Mouse (Mus musculus): ENCODE data around the gene Dpp8. TPM values are rescaled to one million over a fixed set of nuclear protein-coding genes. Genes with fewer than 3 reads are reported as not detected.
A peak's percentile ranks its signal among the peaks of the same experiment; 100 is the strongest.

The Dpp8 gene
- total RNA-seq, 2 experiments from 2014 or later = 150 to 161 TPM

DNA sequence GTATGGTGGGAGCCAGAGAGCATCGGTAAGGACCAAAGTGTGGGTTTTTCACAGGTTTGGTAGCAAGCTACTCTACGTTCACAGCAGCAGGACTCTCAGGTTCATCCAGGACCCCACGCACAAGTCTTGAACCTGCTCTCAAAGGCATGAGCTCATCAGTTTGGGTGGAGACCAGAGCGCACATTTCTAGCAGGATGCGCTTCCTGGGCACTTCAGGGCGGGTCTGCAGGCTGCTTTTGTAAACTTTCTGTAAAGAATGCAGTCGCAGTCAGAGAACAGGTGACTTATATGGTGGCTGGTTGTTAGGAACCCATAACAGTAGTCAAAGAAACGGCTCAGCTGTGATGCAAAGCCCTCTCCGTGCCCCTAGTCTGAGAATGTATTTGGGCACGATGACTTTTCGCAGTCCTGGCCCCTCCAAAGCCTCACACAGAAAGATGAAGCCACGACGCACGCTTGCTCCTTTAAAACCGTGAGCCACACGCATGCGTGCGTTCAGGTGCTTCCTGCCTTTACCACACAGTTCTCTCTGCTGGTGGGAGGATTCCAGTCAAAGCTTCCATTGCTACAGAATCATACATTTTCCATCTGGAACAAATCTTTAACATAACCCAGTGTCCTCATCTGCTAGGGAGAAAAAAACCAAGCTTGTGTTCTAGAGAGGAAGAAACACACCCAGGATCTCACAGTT is 51.0 kb downstream of the Dpp8 start:
- DNase-seq (ENCODE audit: extremely low spot score in 1 of 2, low spot score in 1 of 2) = no peak

DNA sequence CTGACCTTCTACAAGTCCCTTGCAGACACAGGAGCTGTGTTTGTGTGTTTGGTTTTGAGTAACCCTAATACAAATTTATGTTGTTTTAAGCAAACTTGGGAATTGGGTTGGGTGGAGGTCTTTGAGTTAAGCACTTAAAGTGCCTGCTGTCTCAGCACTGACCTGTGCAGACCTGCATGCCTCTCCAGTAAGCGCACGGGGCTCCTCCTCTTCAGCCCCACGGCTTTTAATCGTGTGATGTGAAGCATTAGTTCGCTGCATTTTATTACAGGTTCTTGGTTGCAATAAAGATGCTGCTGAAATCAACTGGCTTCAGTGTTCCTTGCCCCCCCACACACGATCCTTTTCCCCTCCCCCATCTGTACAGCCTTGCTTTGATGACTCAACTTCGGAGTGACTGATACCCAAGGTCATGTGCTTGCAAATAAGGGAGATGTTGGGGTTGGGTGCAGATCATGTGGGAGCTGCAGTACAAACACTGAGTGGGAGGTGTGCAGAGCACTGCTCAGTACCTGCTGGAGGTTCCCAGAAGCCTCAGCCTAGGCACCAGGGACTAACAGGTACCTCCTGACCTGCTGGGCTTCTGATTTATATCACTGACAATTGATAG is 52.1 kb downstream of the Dpp8 start:
- no peak for DNase-seq (ENCODE audit: extremely low spot score in 1 of 2, low spot score in 1 of 2)

DNA sequence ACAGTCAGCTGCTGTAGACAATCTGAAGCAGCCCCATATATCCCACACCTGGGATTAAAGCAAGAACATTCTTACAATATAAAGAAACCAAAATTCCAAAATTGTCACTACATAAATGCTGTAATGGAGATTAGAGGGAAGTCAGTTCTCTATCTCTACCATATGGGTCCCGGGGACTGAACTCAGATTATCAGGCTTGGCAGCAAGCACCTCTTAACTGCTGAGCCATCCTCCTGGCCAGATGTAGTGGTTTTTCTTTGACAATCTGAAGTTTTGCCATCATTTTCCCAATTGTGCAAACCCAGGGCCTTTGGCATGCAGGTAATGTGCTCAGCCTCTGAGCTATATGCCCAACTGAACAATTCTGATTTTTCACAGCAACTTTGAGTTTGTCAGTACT is 53.1 kb downstream of the Dpp8 start:
- DNase-seq (ENCODE audit: extremely low spot score in 1 of 2, low spot score in 1 of 2) = no peak

DNA sequence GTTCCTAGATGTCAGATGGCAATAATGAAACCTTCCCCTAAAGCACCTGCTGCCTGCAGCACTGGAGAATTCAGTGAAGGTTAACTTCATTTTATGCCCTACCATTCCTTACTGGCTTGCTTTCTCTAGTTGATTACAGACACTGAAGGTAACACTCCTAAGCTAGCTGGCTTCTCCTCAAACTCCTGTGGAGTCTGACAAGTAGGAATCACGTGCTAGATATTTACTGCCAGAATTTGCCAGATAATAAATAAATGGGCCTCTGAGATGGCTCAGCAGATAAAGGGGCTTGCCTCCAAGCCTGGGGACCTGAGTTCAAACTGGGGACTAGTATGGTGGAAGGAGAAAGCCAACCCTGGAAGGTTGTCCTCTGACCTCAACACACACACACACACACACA is 54.6 kb downstream of the Dpp8 start:
- no peak for DNase-seq (ENCODE audit: extremely low spot score in 1 of 2, low spot score in 1 of 2)

DNA sequence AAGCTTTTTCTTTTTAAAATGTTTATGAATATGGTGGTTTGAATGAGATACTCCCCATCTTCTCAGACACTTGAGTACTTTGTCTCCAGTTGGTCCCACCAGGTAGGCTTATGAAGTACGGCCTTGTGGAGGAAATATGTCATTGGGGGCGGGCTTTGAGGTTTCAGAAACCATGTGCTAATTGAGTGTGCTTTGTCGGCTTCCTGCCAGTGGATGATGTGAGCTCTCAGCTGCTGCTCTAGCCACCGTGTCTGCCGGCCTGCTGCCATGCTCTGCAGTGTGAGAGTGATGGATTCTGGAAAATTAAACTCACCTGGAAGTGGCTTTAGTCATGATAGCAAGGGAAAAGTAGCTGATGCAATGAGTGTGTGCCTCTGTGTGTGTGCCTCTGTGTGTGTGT is 55.3 kb downstream of the Dpp8 start:
- no peak for DNase-seq (ENCODE audit: extremely low spot score in 1 of 2, low spot score in 1 of 2)

DNA sequence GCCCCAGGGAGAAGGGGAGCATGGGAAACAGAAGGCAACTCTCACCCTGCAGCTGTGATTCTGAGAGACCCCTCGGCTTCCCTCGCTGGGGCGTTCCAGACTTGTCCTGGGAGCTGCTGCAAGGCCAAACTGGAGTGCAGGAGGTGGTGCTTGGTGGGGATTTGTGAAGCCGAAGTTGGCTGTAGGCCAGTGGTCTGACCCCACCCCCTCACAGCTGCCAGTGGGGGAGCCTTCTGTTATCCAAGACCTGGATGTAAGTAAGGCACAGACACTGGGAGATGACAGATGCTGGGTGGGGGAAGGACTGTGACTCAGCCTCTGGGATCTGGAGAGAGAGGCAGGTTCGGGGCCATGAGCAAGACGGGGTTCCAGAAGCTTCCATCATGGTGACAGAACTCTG is 62.0 kb downstream of the Dpp8 start:
- DNase-seq (ENCODE audit: extremely low spot score in 1 of 2, low spot score in 1 of 2) = peak in 1 of 2 experiments; percentile 40

DNA sequence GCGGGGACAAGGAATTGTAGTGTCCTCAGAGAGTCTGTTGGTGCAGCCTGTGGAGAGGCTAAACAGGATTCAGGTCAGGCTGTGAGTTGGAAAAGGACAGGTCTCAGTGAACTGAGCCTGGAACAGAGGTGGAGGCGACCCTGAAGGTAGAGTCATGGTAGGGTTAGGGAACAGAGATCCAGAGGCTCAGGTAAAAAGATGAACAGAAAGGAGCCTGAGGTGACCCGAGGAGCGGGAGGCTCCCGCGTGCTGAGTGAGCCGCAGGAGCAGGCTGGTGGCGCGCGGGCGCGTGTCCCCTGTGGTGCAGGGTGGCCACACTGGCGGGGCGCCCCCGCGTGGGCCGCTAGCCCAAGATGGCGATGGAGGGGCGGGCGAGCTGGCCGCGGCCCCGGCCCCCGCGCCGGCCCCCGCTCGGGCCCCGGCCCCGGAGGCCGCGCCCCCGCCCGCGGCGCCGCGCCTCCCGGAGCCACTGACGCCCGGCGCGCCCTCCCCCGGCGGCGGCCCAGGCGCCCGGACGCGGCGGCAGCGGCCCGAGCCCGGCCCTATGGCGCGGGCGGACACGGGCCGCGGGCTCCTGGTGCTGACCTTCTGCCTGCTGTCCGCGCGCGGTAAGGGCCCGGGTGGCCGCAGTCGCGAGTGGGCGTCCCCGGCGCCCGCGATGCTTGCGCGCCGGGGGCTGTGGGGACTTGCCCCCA is 68.9 kb downstream of the Dpp8 start, which contains the start of gene Igdcc4:
Gene Igdcc4 (plus strand): TSS at position 496 of the 695 bp plus-strand sequence.
- peak in 1 of 2 experiments; percentile 38 for DNase-seq (ENCODE audit: extremely low spot score in 1 of 2, low spot score in 1 of 2)

DNA sequence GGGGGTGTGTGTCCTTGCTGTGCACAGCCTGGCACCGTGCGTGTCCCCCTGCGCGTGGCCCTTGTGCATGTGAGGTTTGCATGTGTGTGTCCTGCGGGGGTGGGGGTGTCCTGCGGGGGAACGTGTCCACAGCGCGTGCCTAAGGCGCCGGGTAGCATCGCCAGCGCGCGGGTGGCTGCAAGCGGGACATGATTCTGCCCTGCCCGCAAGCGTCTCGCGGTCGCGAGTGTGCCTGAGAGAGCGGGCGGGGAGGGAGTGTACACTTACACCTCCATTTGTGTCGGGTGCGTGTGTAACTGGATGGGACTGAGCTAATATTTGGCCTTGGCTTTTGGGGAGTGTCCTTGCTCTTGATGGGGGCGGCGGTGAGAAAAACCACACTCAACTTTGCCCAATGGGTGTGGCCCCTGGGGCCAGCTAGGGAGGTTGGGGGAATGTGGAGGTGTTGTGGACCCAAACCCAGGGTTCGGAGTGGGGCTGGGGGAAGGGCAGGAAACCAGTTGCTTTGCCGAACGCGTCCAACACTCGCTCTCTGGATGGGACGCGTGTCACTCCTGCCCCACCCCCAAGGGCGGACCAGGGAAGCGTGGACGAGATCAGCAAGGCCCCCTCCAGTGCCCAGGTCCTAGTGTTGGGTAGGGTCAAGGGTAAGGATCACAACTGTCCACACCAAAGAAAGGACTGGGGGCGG is 69.6 kb downstream of the Dpp8 start:
- peak; percentile 31 to 36 for DNase-seq (ENCODE audit: extremely low spot score in 1 of 2, low spot score in 1 of 2)

DNA sequence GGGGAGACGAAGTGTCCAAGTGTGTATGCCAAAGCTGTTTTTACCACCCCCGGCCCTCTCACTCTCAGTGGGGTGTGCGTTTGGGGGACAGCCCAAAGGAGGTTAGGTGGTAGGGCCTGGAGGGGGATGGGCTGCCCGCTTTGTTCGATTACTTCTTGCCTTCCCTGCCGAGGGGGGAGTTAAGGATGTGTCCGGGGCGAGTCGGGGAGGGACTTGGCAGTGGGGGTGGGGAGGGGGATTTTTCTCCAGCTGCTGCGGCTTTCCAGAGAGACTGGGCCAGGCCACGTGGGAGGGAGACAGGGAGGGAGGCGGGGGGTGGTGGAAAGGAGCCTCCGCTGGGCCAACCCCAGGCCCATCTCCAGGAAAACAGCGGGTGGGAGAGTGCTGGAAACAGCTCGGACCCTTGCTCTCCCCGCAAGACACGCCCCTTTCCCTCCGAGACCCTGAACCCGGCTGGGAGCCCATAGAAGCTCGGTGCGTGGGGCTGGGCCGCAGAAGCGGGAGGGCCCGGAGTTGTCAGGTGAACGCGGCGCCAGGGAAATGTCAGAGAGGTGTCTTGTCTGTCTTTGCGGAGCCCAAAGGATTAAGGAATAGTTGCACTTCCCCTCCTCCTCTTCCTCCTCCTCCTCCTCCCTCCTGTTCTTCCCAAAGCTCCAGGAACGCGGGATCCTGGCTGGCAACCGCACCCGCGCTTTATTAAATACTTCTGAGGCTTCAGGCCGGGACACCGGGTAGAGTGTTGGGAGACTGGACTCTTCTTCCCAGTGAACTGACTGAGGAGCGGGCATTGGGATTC is 70.4 kb downstream of the Dpp8 start:
- DNase-seq (ENCODE audit: extremely low spot score in 1 of 2, low spot score in 1 of 2) = peak in 1 of 2 experiments; percentile 25

DNA sequence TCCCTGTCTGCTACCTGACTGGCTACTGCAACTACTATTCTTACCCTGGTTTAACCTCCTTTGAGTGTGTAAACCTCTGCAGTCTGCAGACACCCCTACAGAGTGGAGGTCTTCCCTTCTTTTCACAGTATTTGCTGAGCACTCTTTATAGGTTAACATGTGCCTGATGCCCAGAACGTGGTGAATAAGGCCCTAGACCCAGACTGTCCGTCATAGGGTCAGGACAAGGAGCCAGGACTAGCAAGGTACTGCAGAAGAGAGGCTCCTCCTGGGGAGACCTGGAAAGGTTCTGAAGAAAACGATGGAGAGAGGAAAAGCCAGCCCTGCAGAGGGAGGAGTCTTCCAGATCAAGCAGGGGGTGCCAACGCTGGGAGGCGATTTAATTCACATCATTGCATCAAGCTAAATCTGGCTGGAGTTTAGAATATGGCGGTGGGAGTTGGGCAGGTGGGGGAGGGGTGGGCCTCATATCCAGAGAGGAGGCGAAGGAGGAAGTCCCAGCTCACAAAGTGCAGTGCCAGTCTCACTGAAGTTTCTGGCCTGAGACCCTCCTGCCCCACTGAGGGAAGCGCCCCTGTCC is 71.0 kb downstream of the Dpp8 start:
- no peak for DNase-seq (ENCODE audit: extremely low spot score in 1 of 2, low spot score in 1 of 2)

DNA sequence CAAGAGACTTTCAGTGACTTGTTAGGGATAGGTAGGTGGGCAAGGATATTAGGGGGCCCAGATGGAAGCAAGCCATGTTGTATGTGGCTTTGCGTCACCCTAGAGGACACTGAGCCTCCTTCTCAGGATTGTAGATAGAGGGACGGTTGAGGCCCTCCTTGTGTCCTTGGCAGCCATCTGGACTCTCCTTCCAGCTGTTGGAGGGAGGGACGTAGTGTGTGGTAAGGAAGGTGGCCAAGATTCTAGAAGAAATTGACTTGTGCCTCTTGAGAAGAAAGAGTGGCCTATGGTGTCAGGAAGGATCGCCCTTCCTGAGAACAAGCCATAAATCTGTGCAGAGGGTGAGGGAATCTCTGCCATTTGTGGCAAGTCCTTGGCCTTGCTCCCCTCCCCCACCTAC is 74.6 kb downstream of the Dpp8 start:
- DNase-seq (ENCODE audit: extremely low spot score in 1 of 2, low spot score in 1 of 2) = no peak

DNA sequence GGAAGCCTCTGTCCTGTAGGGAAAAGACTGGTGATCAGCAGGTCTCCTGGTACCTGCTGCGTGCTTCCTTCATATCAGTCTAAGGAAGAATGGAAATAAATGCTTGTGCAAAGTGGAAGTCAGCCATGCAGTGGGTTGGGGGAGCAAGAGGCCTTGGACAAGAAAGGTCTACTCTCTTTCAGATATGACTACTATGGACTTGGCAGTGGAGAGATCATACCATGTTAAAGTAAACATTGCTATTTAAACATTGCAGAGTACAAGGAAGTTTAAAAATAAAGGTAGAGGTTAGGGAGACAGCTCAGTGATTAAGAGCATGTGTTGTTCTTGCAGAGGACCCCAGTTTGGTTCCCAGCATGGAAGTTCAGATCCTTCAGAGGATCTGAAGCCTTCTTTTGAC is 75.7 kb downstream of the Dpp8 start:
- DNase-seq (ENCODE audit: extremely low spot score in 1 of 2, low spot score in 1 of 2) = no peak

DNA sequence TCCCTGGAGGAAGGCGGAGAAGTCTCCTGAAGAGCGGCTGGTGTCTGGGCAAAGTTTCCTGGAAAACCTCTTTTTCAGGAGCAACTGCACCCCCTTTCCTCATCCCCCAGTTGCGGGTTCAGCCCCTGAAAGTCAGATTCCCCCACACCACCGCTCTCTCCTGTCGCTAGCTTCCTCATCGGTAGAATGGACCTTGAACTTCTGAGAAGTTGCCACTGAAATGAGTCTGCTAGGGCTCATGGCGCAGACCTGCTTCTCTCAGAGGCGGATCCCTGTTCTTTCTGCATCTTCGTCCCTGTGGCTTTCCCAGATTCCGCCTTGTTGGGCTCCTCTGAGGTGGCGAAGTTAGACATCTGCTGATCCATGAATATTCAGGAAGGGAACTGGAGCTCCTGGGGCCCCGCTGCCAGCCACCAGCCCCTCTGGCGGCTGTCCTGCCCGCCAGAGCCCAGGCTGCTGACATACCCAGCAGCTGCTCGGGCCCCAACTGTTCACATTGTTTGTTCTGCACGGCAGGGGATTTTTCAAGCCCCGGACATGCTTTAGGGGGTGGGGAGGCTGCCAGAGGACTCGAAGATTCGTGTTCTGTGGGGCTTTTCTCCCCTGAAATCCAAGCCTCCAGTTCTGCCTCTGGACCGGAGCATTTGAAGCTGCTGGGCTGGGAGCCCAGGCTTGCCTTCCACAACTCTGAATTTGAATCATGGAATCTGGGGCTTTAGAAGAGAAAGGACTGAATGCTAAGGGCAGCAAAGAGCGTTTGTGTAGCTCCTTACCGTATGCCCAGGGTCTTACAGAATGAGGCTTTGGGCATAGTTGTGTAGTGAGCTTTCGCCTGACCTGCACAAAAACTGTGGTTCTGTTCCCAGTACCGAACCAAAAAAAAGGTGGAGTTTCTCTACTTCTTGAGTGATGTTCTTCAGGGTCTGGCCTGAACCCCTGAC is 77.2 kb downstream of the Dpp8 start:
- peak in 1 of 2 experiments; percentile 29 for DNase-seq (ENCODE audit: extremely low spot score in 1 of 2, low spot score in 1 of 2)

DNA sequence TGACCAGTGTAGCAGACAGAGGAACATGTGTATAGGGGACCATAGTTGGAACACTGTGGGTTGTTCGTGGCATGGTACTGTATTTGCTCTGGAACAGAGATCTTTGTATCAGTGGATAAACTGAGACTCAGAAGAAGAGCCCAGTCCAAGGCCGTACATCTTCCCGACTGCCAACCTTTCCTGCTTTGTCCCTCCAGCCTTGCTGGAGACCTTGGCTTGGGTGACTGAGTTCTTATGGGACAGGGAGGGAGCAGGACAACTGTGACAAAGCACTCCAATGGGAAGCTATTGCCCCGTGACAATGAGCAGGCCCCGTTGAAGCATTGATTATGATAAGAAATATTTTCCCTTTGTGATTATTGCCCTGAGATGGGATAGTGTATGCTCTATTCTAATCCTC is 79.5 kb downstream of the Dpp8 start:
- no peak for DNase-seq (ENCODE audit: extremely low spot score in 1 of 2, low spot score in 1 of 2)

DNA sequence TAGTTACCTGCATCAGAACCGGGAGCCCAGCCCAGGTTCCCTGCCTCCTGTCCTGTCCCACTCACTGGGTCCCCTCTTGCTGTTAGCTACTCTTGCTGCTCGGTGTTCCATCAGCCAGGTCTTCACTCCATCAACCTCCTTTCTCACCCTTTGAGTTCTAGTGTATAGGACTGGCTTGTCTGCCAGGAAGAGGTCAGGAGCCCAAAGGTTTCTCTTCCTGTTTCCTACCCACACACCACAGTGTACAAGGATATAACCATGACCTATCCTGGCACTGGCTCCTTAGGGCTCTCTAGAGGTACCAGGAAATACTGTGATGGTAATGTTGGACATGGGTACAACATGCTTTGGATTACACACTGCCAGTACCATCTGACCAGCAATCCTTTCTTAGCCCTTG is 81.5 kb downstream of the Dpp8 start:
- no peak for DNase-seq (ENCODE audit: extremely low spot score in 1 of 2, low spot score in 1 of 2)

DNA sequence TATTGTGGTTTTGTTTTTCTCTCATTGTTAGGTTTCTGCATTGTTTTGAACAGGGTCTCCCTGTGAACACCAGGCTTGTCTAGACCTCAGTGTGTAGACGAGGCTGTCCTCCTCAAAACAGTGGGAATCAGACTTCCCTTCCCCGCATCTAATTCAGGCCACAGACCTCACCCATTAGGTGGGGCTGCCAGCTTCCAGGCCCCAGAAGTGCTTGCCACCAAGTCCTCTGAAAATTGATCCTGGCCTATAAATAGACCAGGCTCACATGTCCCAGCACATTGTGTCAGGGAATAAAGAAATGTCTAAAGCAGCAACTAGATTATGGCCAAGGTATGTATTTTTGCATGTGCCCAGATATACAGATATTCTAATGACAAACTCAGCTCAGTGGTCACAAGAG is 83.7 kb downstream of the Dpp8 start:
- DNase-seq (ENCODE audit: extremely low spot score in 1 of 2, low spot score in 1 of 2) = no peak

DNA sequence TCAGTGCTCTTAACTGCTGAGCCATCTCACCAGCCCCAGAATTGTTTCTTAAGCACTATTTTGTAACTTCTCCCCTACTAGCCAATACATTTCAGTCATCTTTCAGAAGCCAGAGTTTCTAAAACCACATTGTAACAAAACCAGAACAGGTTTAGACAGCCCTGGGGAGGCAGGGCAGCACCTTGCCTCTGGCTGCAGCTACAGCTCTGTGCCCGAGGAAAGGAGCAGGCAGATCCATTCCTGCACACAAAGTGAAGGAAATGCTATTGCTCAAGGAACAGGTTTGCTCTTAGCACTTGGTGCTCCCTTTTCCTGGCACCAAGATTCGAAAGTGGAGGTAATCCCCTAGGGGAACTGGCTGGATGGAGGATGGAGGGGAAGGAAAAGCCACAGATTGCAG is 85.3 kb downstream of the Dpp8 start:
- DNase-seq (ENCODE audit: extremely low spot score in 1 of 2, low spot score in 1 of 2) = no peak

DNA sequence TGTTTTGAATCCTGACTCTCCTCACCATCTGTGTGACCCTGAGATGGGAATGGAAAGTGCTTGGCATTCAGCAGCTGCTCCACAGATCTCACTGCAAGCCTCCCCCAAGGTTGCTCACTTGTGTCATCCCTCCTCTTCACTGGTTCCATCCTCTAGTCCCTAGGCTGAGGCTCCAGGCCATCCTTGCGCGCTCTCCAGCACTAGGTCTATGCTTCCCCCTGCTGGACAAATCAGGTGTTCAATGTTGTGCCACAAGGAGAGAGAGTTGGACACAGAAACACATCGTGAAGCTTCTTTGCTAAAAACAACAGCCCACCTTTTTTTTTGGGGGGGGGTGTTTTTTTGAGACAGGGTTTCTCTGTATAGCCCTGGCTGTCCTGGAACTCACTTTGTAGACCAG is 88.7 kb downstream of the Dpp8 start:
- DNase-seq (ENCODE audit: extremely low spot score in 1 of 2, low spot score in 1 of 2) = peak in 1 of 2 experiments; percentile 73

DNA sequence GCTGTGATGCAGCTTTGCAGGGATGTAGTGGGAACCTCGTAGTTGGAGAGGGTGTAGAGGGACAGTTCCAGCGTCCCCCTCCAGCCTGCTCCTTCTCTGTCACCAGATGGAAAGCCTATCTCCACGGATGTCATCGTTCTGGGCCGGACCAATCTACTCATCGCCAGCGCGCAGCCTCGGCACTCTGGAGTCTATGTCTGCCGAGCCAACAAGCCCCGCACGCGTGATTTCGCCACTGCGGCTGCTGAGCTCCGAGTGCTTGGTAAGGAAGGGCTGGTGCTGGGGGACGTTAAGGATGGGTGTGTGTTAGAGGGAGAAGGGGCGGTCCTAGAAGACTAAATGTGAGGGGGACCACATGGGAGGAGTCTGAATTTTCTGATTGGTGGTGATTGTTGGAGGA is 90.3 kb downstream of the Dpp8 start:
- peak; percentile 58 to 60 for DNase-seq (ENCODE audit: extremely low spot score in 1 of 2, low spot score in 1 of 2)

Measured in layer of hippocampus, postnatal 25 days (tissue).